Mouse (Mus musculus) adrenal gland, postnatal 36 days (tissue): ENCODE measurements at regions not wholly inside any gene's neighbourhood (a gene's known extent, or its start where the extent isn't known, plus 50 kb on each side); places are given as distances from the start of the nearest gene placed in this dataset.
"Not testable (repeated sequence)": the region's sequence is repeated elsewhere in the genome, so short reads cannot be mapped to it uniquely, and the experiment has no call there.

Experiments
- DNase-seq, 2 experiments: peaks; one replicate each; pipeline ENCODE4 v3.0.0; 2021; ENCODE audit warnings: mixed read lengths in 1 of 2

DNA sequence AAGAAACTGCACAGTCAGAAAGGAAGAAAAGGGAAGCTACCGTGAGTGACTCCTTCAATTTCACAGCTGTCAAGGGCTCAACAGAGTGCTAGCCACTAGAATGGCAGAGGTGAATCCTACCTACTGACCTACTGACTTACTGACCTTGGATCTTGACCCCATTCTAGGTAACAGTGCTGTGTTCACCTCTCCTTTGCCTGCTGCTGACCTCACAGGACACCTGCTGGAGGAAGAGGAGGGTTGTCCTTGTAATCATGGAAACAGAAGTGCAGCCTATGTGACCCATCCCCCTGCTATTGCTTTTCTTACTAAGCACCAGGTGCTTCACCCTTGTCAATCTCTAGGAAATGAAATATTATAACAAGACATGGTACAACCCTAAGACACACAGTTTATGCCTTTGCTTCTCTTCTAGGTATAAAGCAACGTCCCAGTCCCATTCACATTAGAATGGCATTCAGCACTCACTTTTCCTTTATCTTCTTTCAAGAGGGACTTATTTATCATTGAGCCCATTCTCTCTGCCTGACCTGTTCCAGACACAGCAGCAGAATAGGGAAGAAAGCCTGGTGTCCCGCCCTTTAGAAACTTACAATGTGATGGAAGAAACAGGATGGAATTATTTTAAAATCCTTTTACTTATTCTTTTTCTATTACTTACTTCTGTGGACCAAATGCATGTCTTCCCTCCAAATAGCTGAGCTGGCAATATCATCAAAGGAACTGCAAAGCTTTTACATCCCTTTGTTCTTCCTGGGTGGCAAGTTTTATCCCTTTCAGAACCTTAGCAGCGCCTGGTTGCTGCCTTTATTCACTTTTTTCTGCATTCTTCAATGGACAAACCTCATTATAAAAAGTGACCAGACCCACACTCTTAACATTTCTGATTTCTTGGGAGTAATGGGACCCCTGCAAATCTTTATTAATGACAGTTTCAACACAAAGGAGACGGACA lies 176.5 kb downstream of the Alg10b start:
- no peak for DNase-seq

DNA sequence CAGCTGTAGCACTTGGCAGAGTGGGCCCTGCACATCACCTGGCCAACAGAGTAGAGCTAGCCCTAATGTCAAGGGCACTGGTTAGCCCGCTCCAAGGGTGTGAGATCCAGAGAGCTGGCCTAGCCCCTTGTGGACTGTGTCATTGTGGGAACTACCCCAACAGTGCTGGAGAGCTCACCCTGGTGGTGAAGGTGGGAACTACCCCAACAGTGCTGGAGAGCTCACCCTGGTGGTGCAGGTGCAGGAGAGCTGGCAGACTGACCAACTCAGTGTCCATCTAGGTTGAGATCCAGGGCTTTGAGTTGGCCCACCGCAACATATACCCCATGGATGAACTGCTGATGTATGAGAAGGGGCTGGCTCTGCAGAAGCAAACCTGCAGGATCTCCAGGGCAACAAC lies 196.7 kb downstream of the Alg10b start:
- DNase-seq = peak in 1 of 2 experiments; percentile 1

DNA sequence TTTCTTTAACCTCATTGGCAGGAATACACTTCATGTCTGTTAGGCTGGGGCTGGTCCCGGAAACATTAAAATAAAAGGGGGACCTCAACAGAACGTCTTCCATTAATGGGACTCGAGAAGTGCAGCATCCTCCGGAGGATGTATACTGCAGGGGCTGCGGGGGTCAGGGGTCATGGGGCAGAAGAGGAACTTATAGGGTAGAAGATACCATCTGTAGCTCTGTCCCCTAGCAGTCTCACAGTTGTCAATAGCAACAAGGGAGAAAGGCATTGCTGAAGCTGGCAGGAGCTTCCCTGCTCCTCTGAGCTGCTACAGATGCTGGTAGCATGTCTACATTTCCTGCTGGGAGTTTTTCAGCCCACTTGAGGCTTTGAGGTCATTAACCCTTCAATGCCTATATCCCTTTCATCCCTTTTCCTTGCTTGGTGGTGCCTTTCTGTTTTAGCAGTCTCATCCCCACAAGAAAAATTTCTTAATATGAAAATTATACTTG lies 198.1 kb downstream of the Alg10b start:
- DNase-seq = no peak

DNA sequence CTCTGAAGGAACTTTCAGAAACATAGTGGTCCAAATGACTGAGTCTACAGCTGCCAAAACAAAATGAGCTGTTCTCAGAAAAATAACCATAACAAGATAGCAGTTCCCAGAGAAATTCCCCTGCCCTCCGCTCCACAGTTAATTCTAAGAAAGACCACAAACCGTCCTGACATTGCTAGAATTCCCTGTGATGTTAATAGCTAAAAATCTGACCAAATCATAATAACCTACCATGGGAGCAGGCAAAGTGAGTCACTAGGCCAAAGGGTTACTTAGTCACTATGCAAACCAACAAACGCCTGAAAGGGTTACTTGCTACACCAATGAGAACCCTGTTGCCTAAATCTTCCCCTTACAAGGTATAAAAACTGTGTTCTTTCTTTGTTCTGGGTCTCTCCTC lies 206.9 kb downstream of the Alg10b start:
- not testable (repeated sequence) for DNase-seq

DNA sequence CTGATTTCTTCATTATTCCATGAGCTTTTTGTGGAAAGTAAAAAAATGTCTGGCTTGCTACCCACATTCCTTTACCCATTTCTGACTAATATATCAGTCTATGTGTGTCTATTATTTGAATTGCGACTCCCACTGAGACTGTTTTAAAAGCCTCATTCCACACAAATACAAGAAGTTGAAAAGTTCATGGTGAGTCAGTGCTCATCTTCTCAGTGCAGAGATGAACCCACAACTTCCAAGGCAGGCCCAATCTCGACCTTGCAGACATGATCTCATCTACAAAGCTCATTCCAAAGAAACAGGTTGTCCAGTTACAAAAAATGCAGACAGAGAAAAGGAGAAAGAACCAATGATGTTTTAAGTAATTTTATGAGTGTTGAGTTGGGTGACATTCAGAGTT lies 208.0 kb downstream of the Alg10b start:
- DNase-seq = no peak

DNA sequence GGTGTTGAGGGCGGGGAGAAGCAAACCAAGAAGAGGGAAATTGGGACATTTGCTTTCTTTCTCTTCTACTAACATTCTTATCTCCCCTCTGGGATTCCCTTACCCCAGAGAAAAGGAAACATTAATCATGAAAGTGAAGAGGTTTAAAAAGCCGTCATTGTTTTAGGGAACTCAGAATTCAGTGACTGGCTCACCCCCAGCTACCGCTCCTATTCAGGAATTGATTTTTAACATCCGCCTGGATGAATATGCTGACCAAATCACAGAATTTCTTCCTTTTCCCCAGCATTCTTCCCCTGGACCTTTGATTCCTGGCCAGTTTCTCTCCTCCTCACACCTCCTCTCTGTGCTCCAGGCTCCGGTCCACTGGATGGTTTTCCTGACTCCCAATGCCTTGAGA lies 211.2 kb downstream of the Alg10b start:
- DNase-seq = no peak
